Mouse (Mus musculus) cerebellum, postnatal 10 days (tissue): ENCODE results near the gene Sema5b.
"Not testable (repeated sequence)": the region's sequence is repeated elsewhere in the genome, so short reads cannot be mapped to it uniquely, and the experiment has no call there.

ENCODE experiments used
- DNase-seq, 2 experiments: peaks; one replicate each; pipeline ENCODE4 v3.0.0; 2021; ENCODE audit warnings: mixed read lengths in 2 of 2

The Sema5b gene

DNA sequence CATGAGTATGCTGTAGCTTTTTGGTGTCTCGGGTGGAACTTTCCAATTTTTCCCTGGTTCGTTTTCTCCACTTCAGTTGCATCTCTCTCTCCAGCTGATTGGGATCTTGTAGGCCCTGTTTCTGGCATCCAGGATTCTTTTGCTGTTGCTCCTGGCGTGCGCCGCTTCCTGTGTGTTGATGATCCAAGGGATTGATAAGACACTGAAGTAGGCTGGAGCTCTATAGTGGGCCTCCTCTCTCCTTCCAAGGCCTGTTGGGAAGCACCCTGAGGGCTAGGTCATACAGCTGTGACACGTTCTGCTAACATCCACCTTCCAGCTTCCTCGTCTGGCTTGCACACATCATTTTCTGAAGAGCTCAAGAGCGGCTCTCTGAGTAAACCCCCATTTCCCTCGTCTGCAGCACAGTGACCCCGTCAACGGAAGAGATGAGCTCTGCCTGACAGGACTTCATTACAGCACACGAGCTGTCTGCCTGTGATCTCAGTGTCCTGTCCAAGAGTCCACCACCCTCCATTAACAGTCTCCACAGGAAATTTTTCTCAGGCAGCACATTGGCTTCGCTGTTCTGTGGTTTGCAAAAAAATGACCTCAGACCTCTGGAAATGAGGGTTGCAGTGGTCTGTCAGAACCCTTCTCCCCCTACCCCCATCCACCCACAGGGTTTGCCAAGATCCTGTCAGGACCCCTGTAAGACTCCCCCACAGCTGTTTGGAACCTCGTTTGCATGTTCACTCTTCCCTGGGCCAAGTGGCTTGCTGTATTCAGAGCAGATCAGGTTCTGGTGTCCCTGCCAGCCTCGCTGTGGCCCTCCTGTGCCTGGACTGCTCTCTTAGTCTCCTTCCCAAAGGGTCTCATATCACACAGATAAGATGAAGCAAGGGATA, 14.9 kb downstream of the Sema5b start:
- peak in 1 of 2 experiments; percentile 25 for DNase-seq

GRCm38 (mm10) chr16:35557038-35557437, 16.1 kb downstream of the Sema5b start:
- no peak for DNase-seq

GRCm38 (mm10) chr16:35561541-35561940, 20.6 kb downstream of the Sema5b start:
- DNase-seq = peak in 1 of 2 experiments; percentile 35

DNA sequence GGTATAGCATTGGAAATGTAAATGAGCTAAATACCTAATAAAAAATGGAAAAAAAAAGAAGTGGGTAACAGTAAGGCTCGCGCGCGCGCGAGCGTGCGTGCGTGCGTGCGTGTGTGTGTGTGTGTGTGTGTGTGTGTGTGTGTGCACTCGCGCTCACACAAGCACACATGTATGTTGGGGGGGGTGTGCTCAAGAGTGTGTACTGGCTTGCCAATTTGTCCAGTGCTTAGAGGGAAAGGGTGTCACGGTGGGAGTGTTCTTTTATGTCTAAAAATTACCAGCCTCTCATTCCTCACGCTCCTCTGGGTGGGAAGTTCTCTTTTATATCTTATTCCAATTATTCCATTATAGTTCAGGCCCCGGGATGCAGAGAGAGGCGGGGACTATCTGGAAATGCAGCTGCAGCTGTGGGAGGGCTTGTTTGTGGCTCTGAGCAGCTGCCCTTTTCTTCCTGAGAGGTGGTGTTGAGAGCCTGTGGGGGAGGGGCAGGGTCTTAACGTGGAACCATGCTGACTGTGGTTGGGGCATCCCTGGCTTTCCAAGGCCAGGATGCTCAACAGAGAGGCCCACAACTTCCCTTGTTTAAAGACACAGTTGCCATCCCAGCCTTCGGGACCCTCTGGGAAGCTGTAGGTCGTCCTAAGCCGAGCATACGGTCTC, 23.4 kb downstream of the Sema5b start:
- DNase-seq = peak in 1 of 2 experiments; percentile 40

DNA sequence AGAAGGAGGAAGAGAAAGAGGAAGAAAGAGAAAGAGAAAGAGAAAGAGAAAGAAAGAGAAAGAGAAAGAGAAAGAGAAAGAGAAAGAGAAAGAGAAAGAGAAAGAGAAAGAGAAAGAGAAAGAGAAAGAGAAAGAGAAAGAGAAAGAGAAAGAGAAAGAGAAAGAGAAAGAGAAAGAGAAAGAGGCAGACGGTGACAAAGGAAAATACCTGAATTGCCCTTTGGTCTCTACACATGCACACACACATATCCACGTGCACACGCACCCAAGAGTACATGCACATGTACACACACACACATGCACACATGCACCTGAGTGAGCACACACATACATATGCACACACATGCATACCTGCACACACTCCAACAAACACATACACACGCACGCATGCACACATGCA, 24.7 kb downstream of the Sema5b start:
- not testable (repeated sequence) for DNase-seq

GRCm38 (mm10) chr16:35568225-35568880, 27.4 kb downstream of the Sema5b start:
- DNase-seq = peak in 1 of 2 experiments; percentile 59

- DNase-seq = no peak
These were observed 28.4 kb downstream of the Sema5b start for GRCm38 (mm10) chr16:35569347-35569746.

- DNase-seq = peak in 1 of 2 experiments; percentile 41
These were observed 28.8 kb downstream of the Sema5b start for GRCm38 (mm10) chr16:35569758-35570157.

DNA sequence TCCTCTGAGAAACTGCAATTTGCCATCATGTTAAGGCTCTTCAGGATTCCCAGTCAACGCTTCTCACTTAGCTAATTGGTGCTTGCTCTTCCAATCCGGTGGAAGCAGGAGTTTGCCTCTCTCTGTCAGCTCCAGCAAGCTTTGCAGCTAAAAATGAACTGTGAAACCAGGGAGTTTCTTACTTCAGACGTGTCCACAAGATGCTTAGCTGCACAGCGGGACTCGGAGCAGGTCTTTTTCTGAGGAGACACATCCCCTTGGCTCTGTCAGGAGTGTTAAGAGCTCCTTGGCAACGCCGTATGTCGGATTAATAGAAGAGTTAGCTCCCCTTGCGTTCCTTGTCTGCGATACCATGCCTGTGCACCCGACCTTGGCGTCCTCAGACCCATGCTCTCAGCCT, 29.7 kb downstream of the Sema5b start:
- DNase-seq = peak in 1 of 2 experiments; percentile 38

- peak; percentile 55 to 61 for DNase-seq
These were observed 32.6 kb downstream of the Sema5b start for GRCm38 (mm10) chr16:35573586-35573985.

DNA sequence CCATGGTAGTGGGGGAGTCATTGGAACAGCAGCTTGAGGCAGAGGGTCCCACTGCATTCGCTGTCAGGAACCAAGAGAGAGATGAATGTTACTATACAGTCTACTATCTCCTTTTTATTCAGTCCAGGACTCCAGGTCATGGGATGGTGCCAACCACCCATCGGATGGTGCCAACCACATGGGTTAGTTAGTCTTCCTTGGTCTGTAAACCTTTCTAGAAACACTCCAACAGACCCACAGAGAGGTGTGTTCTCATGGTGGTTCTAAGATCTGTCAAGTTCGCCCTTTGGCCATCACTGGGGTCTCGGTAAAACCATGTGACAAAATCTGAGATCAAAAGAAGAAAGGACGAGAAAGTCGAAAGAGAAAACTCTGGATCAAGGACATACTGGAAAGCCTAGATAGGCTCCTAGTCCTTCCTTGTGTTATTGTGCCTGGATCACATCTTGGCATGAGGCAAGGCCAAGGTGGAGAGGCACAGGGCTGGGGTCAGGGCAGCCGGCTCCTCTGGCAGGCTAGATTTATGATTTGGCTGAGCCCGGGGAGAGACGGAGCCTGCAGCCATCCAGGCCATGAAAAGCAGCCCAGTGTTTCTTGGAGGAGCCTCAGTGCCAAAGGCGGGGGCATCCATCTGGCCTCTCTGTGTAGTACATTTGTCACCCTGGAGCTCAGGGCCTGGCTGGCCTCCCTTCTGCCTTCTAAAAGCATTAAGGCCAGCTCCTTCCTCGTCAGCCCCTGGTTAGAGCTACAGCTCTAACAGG, 36.4 kb downstream of the Sema5b start:
- peak; percentile 89 to 95 for DNase-seq

DNA sequence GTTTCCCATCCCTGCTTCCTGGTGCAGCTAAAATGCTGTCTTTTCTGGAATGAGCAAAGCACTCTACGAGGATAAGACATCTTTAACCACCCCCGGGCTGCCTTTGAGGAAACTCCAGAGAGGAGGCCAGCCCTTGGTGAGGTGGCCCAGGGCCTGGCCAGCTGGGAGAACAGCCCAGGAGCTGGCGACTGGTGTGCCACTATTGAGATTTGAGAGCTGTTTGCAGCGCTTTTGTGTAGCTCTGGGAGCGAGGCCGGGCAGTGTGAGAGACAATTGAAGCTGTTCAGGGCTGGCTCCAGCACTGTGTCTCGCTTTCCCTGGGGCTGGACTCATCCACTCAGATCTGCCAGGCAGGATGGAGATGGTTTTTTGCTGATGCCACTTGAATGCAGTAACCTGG, 40.4 kb downstream of the Sema5b start:
- peak in 1 of 2 experiments; percentile 58 for DNase-seq

- DNase-seq = no peak
These were observed 42.7 kb downstream of the Sema5b start for GRCm38 (mm10) chr16:35583551-35584080.

GRCm38 (mm10) chr16:35585126-35585694, 44.3 kb downstream of the Sema5b start:
- no peak for DNase-seq

DNA sequence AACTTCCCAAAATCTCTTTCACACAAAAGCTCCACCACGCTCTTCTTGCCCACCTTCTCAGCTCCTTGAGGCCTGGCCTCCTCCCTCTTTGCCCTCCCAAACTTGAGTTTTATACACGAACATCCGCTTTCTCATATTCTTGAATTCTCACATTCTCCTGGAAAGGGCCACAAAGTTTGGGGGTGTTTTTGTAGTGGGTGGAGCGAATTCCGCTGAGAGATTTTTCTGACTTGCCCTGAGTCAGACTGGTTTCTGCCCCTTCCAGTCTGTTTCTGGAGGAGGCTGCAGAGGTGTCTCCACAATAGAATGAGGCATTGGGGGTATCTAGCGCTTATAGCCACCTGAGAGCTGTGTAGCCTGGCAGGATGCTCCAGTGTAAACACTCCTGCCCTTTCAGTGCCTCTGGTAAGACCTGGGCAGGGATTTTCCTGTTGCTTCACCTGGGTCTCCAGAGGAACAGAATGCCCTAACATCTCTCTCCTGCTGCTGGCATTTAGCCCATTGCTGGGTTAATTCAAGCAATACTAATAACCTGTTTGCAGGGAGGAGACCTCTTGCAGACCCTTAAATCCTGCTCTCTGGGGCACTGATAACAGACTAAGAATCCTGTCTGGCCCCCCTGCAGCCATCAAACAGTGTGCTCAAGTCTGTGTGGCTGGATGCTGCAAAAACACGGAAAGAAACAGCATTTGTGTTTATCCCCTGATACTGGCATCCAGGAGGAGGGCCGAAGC, 46.3 kb downstream of the Sema5b start:
- peak; percentile 47 to 50 for DNase-seq

DNA sequence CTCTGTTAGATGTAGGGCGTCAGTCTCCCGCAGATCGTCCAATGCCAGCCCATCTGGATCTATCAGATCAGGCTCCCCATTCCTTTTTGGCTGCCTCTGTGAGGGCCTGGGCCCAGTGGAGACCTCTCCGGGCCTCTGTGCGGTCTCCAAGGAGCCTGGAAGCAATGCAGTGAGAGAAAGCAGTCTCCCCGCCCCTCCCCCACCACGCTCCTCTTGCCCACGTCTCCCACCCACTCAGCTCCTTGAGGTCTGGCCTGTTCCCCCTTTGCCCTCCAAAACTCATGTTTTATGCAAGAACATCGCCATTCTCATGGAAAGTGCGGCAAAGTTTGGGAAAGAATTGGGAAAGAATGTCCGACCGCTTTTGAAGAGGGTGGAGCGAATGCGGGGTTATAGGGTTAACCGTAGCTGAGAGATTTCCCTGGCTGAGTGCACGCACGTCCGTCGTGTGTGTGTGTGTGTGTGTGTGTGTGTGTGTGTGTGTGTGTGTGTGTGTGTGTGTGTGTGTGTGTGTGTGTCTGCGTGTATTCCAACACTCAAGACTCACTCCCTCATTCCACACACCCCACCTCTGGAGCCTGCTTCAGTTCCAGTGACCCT, 47.0 kb downstream of the Sema5b start:
- peak in 1 of 2 experiments; percentile 58 for DNase-seq

GRCm38 (mm10) chr16:35588731-35589151, 47.8 kb downstream of the Sema5b start:
- DNase-seq = no peak

- DNase-seq = peak; percentile 71 to 76
These were observed 50.8 kb downstream of the Sema5b start for GRCm38 (mm10) chr16:35591756-35592155.

GRCm38 (mm10) chr16:35592274-35593065, 51.5 kb downstream of the Sema5b start:
- DNase-seq = peak; percentile 79 to 83

- peak in 1 of 2 experiments; percentile 53 for DNase-seq
These were observed 52.5 kb downstream of the Sema5b start for GRCm38 (mm10) chr16:35593474-35593873.
